Mouse (Mus musculus) neural tube, embryonic 14.5 days (tissue): ENCODE measurements at regions not wholly inside any gene's neighbourhood (a gene's known extent, or its start where the extent isn't known, plus 50 kb on each side); places are given as distances from the start of the nearest gene placed in this dataset.

Source experiments
- ATAC-seq: fragments of 200-750 bp; cut with Nextera tagmentation; 2 replicates; pipeline ENCODE4 v1.8.0; 2017; ENCODE audit warnings: low read depth, mild to moderate bottlenecking, moderate TSS enrichment, moderate library complexity
- H3K27ac ChIP-seq: fragments of 300-500 bp; sonication (generic); 2 replicates; pipeline ENCODE4 v1.5.1; 2014; ENCODE audit warnings: low read depth, mild to moderate bottlenecking, control low read depth, low read length, moderate library complexity, mixed read lengths
- H3K27me3 ChIP-seq: fragments of 300-500 bp; sonication (generic); 2 replicates; pipeline ENCODE4 v1.6.1; 2014; ENCODE audit warnings: low read length; ENCODE audit not compliant: control insufficient read depth, insufficient read depth
- H3K36me3 ChIP-seq: fragments of 300-500 bp; sonication (generic); 2 replicates; pipeline ENCODE4 v1.6.1; 2014; ENCODE audit warnings: low read length, mixed read lengths; ENCODE audit not compliant: control insufficient read depth, insufficient read depth
- H3K4me1 ChIP-seq: fragments of 300-500 bp; sonication (generic); 2 replicates; pipeline ENCODE4 v1.6.1; 2014; ENCODE audit warnings: low read length; ENCODE audit not compliant: control insufficient read depth, insufficient read depth
- H3K4me2 ChIP-seq: fragments of 300-500 bp; sonication (generic); 2 replicates; pipeline ENCODE4 v1.6.1; 2014; ENCODE audit warnings: mild to moderate bottlenecking, low read depth, low read length, control low read depth
- H3K4me3 ChIP-seq: fragments of 300-500 bp; sonication (generic); 2 replicates; pipeline ENCODE4 v1.5.1; 2014; ENCODE audit warnings: low read depth, low read length, control low read depth, mixed read lengths
- H3K9ac ChIP-seq: fragments of 300-500 bp; sonication (generic); replicated peaks from 2 replicates; pipeline ENCODE4 v1.6.1; 2014; ENCODE audit warnings: low read depth, mild to moderate bottlenecking, control low read depth, low read length, mixed read lengths
- H3K9me3 ChIP-seq: fragments of 300-500 bp; sonication (generic); 2 replicates; pipeline ENCODE4 v1.6.1; 2016; ENCODE audit warnings: low read length; ENCODE audit not compliant: control insufficient read depth
- WGBS: fragments of 180-500 bp; shearing (Covaris S2); extraction: QIAGEN DNeasy Blood & Tissue Kit; methylation state at CpG from one replicate; pipeline ENCODE4 v1.1.7; 2014; 5-methylcytosine and 5-hydroxymethylcytosine counted together

- H3K4me3 ChIP-seq: no peak overlapping the region
- H3K9me3 ChIP-seq: no peaks in the 10 kb centered on the region
- H3K27me3 ChIP-seq: no peaks in the 10 kb centered on the region
- 15% methylated on average over 5 of the region's 5 CpGs for WGBS
- H3K4me2 ChIP-seq: no peak overlapping the region
- ATAC-seq: no peak
- H3K4me1 ChIP-seq: 0 out of 2 replicates have a peak, but pooled peaks cover 6% of the 10 kb centered on the region
- H3K9ac ChIP-seq: no peak overlapping the region
- H3K27ac ChIP-seq: no peak overlapping the region
- no peaks in the 10 kb centered on the region for H3K36me3 ChIP-seq
Observed at GRCm38 (mm10) chr3:154381561-154381960, 51.1 kb upstream of the Lhx8 start.
